Mouse (Mus musculus): ENCODE measurements around the gene Gpld1.

GRCm38 (mm10) chr13:24933199-24933598 is 9.8 kb upstream of the Gpld1 start:
- no peak for TF ChIP-seq CTCF (IDR thresholded peaks at IDR 0.05; ENCODE audit: extremely low read depth, insufficient read depth, insufficient read length, insufficient replicate concordance)
- TF ChIP-seq POLR2A (IDR thresholded peaks at IDR 0.05; ENCODE audit: low read depth, low read length) = no peak
